In genomic region chr6:93821512-93821911, GRCm38 (mm10) we compare ENCODE assay signal across 14 mouse cellular contexts.
DNase-seq lines count a peak whose midpoint lies in the region; ATAC-seq and TF ChIP-seq lines count a peak whose summit lies in the region.
"Had no signal": no experiment of that assay in that cellular context is flagged by ENCODE, and none has a peak within 500 bp of the region (broad histone marks: within the 10 kb centered on the region; RNA-seq: fewer than 3 reads in every experiment).

No protein-coding gene starts in this region.

- peak overlapping the region; percentile 47; the same call in 1 of the 2 replicates for H3K27ac ChIP-seq in kidney, adult 2 months (ENCODE audit: insufficient read depth, low read depth, low read length)
- peak overlapping the region; percentile 70; the same call in 1 of the 2 replicates for H3K27ac ChIP-seq in forebrain, embryonic 10.5 days
- H3K27ac ChIP-seq in hindbrain, embryonic 12.5 days: peak overlapping the region; percentile 74
- H3K27ac ChIP-seq in neural tube, embryonic 13.5 days (replicated peaks): peak overlapping the region; percentile 79
- H3K27ac ChIP-seq: gastrocnemius, adult 2 months had no signal

- H3K4me2 ChIP-seq in hindbrain, embryonic 12.5 days (replicated peaks): no peak overlapping the region
- no peak overlapping the region for H3K4me2 ChIP-seq in neural tube, embryonic 13.5 days
- H3K4me2 ChIP-seq: heart, embryonic 12.5 days; liver, embryonic 11.5 days had no signal

- H3K4me1 ChIP-seq in kidney, adult 2 months (ENCODE audit: control insufficient read depth, insufficient read depth, low read length): peaks cover 6% of the 10 kb centered on the region; the same call in 1 of the 2 replicates
- peaks cover 52% of the 10 kb centered on the region for H3K4me1 ChIP-seq in forebrain, embryonic 10.5 days
- H3K4me1 ChIP-seq in hindbrain, embryonic 12.5 days: peaks cover 48% of the 10 kb centered on the region
- H3K4me1 ChIP-seq in neural tube, embryonic 13.5 days (replicated peaks): peaks cover 53% of the 10 kb centered on the region

- H3K9me3 ChIP-seq in forebrain, embryonic 10.5 days: no peaks in the 10 kb centered on the region
- no peaks in the 10 kb centered on the region for H3K9me3 ChIP-seq in hindbrain, embryonic 12.5 days (replicated peaks)
- H3K9me3 ChIP-seq in neural tube, embryonic 13.5 days: no peaks in the 10 kb centered on the region

- TF ChIP-seq CTCF in kidney, adult 2 months (conservative IDR thresholded peaks at IDR 0.05; ENCODE audit: insufficient read depth, insufficient read length, low read depth, low read length): no peak

- peak; percentile 11 for DNase-seq in kidney, adult 2 months
- DNase-seq in kidney, postnatal 14 days: no peak
- no peak for DNase-seq in forebrain, embryonic 10.5 days (ENCODE audit: extremely low spot score, low spot score)
- DNase-seq in left cerebral cortex, adult 9 months (ENCODE audit: low spot score in 2 of 2): no peak
- DNase-seq in adrenal gland, postnatal 25 days: no peak
- no peak for DNase-seq in left cerebral cortex, postnatal 10 days (ENCODE audit: extremely low spot score in 1 of 2, low spot score in 2 of 2)
- DNase-seq: adrenal gland, postnatal 36 days; gastrocnemius, adult 2 months; kidney, postnatal 4 days; lung, postnatal 10 days had no signal

- 45% methylated on average over 7 of the region's 7 CpGs for WGBS in kidney, adult 2 months
- WGBS in forebrain, embryonic 10.5 days: 65% methylated on average over 7 of the region's 7 CpGs
- WGBS in hindbrain, embryonic 12.5 days: 26% methylated on average over 7 of the region's 7 CpGs
- WGBS in neural tube, embryonic 13.5 days: 16% methylated on average over 7 of the region's 7 CpGs

- TF ChIP-seq POLR2A in kidney, adult 2 months (IDR thresholded peaks at IDR 0.05; ENCODE audit: low read depth, low read length): no peak

- H3K4me3 ChIP-seq in kidney, adult 2 months (ENCODE audit: insufficient read depth, low read depth, low read length): no peak overlapping the region
- no peak overlapping the region for H3K4me3 ChIP-seq in forebrain, embryonic 10.5 days
- H3K4me3 ChIP-seq in hindbrain, embryonic 12.5 days: no peak overlapping the region
- H3K4me3 ChIP-seq in neural tube, embryonic 13.5 days: no peak overlapping the region
- H3K4me3 ChIP-seq: gastrocnemius, adult 2 months; heart, embryonic 12.5 days had no signal

- intact Hi-C loops in left cerebral cortex, postnatal 10 days (cut with DNase I): no loop called here

- ATAC-seq in hindbrain, embryonic 12.5 days (ENCODE audit: low FRiP score): no peak; the same call in 1 of the 2 replicates
- ATAC-seq in neural tube, embryonic 13.5 days (ENCODE audit: low read depth): no peak

- no peak overlapping the region for H3K9ac ChIP-seq in hindbrain, embryonic 12.5 days
- H3K9ac ChIP-seq in neural tube, embryonic 13.5 days: no peak overlapping the region
- H3K9ac ChIP-seq: heart, embryonic 12.5 days had no signal

- H3K27me3 ChIP-seq in kidney, adult 2 months (replicated peaks; ENCODE audit: control insufficient read depth, insufficient read depth, low read length): no peaks in the 10 kb centered on the region
- H3K27me3 ChIP-seq in forebrain, embryonic 10.5 days (ENCODE audit: poor library complexity, severe bottlenecking): no peaks in the 10 kb centered on the region
- H3K27me3 ChIP-seq in hindbrain, embryonic 12.5 days: no peaks in the 10 kb centered on the region
- no peaks in the 10 kb centered on the region for H3K27me3 ChIP-seq in neural tube, embryonic 13.5 days
- H3K27me3 ChIP-seq: heart, embryonic 12.5 days had no signal

- no peaks in the 10 kb centered on the region for H3K36me3 ChIP-seq in kidney, adult 2 months (ENCODE audit: control insufficient read depth, insufficient read depth, low read length)
- H3K36me3 ChIP-seq in forebrain, embryonic 10.5 days (replicated peaks): no peaks in the 10 kb centered on the region
- H3K36me3 ChIP-seq in hindbrain, embryonic 12.5 days: no peaks in the 10 kb centered on the region
- H3K36me3 ChIP-seq in neural tube, embryonic 13.5 days: no peaks in the 10 kb centered on the region
- H3K36me3 ChIP-seq: heart, embryonic 12.5 days had no signal
